ENCODE assay signal across 7 mouse cellular contexts in genomic region chr10:121350357-121351065, GRCm38 (mm10). TPM values are rescaled to one million over a fixed set of nuclear protein-coding genes. Genes with fewer than 3 reads are reported as not detected.
DNase-seq lines count a peak whose midpoint lies in the region; TF ChIP-seq lines count a peak whose summit lies in the region.

No protein-coding gene starts in this region.

- peak; percentile 25 to 37 for DNase-seq in B cell, adult 2 months
- peak; percentile 27 for DNase-seq in induced T-regulatory cell, adult 2 months (ENCODE audit: low read depth)
- DNase-seq in lung, adult 2 months = peak; percentile 64
- DNase-seq in retina, embryonic 14.5 days (ENCODE audit: low spot score) = peak; percentile 82
- DNase-seq in spleen, adult 12 weeks (ENCODE audit: low spot score) = no peak

- peak overlapping the region; percentile 60 for H3K4me3 ChIP-seq in ES-Bruce4 (ENCODE audit: low read depth, low read length)
- peak overlapping the region; percentile 20 for H3K4me3 ChIP-seq in embryonic fibroblast, embryonic 13.5 days (ENCODE audit: insufficient read depth, low read length)
- H3K4me3 ChIP-seq in lung, adult 2 months (replicated peaks; ENCODE audit: extremely low read depth, low read depth, low read length) = peak overlapping the region; percentile 65

- WGBS in lung, adult 2 months = 6% methylated on average over 35 of the region's 35 CpGs

- H3K36me3 ChIP-seq in ES-Bruce4 (ENCODE audit: control insufficient read depth, insufficient read depth, low read length, poor library complexity, severe bottlenecking) = no peaks in the 10 kb centered on the region

- H3K9ac ChIP-seq in ES-Bruce4 (ENCODE audit: low read depth, poor library complexity, severe bottlenecking) = no peak overlapping the region

- H3K27ac ChIP-seq in ES-Bruce4 (ENCODE audit: insufficient read depth, low read length) = no peak overlapping the region
- no peak overlapping the region for H3K27ac ChIP-seq in embryonic fibroblast, embryonic 13.5 days (ENCODE audit: insufficient read depth, low read length)

- H3K4me1 ChIP-seq in ES-Bruce4 (ENCODE audit: control insufficient read depth, insufficient read depth, low read length) = no peaks in the 10 kb centered on the region
- H3K4me1 ChIP-seq in embryonic fibroblast, embryonic 13.5 days (ENCODE audit: control insufficient read depth, insufficient read depth, low read length) = no peaks in the 10 kb centered on the region
- H3K4me1 ChIP-seq in lung, adult 2 months (ENCODE audit: control insufficient read depth, insufficient read depth, low read length) = peaks cover 5% of the 10 kb centered on the region; the same call in 1 of the 2 replicates

- peaks cover 14% of the 10 kb centered on the region for H3K27me3 ChIP-seq in ES-Bruce4 (ENCODE audit: control insufficient read depth, insufficient read depth, low read length, poor library complexity, severe bottlenecking)

- H3K9me3 ChIP-seq in ES-Bruce4 (replicated peaks; ENCODE audit: control insufficient read depth, insufficient read depth, low read length, poor library complexity, severe bottlenecking) = peaks cover 7% of the 10 kb centered on the region

- TF ChIP-seq CTCF in ES-Bruce4 (IDR thresholded peaks at IDR 0.05; ENCODE audit: low read depth, low read length) = no peak
- TF ChIP-seq CTCF in embryonic fibroblast, embryonic 13.5 days (IDR thresholded peaks at IDR 0.05; ENCODE audit: borderline replicate concordance, insufficient read depth, low read length) = no peak
- TF ChIP-seq CTCF in lung, adult 2 months (IDR thresholded peaks at IDR 0.05; ENCODE audit: insufficient read depth, low read length) = no peak

- TF ChIP-seq POLR2A in ES-Bruce4 (IDR thresholded peaks at IDR 0.05; ENCODE audit: insufficient read depth, low read length) = no peak
- no peak for TF ChIP-seq POLR2A in embryonic fibroblast, embryonic 13.5 days (IDR thresholded peaks at IDR 0.05; ENCODE audit: low read depth, low read length)
- TF ChIP-seq POLR2A in lung, adult 2 months (IDR thresholded peaks at IDR 0.05; ENCODE audit: borderline replicate concordance, extremely low read depth, low read depth, low read length) = no peak

- no peak for TF ChIP-seq EP300 in ES-Bruce4 (IDR thresholded peaks at IDR 0.05; ENCODE audit: insufficient read depth, low read depth, low read length)

RNA-seq across cellular contexts. Expression of gene Tbc1d30, which starts 0.6 kb away (rescaled TPM):
- polyA plus RNA-seq in ES-Bruce4 (2011; ENCODE audit: insufficient read depth, insufficient read length, low read depth, missing spikeins) = not detected in 2 replicates
- 0.23 and 0.32 TPM in 2 replicates for polyA plus RNA-seq in embryonic fibroblast, embryonic 13.5 days (2011; ENCODE audit: insufficient read length, low read depth, missing spikeins)
- polyA plus RNA-seq in lung, adult 2 months (2012; rRNA removed) = 11.4 and 14.1 TPM in 2 replicates

RNA-seq across cellular contexts. Expression of gene Gns, which starts 14.4 kb away (rescaled TPM):
- 42.4 and 44.2 TPM in 2 replicates for polyA plus RNA-seq in ES-Bruce4 (2011; ENCODE audit: insufficient read depth, insufficient read length, low read depth, missing spikeins)
- 137 and 165 TPM in 2 replicates for polyA plus RNA-seq in embryonic fibroblast, embryonic 13.5 days (2011; ENCODE audit: insufficient read length, low read depth, missing spikeins)
- 149 and 280 TPM in 2 replicates for polyA plus RNA-seq in lung, adult 2 months (2012; rRNA removed)
